In the genomic region with DNA sequence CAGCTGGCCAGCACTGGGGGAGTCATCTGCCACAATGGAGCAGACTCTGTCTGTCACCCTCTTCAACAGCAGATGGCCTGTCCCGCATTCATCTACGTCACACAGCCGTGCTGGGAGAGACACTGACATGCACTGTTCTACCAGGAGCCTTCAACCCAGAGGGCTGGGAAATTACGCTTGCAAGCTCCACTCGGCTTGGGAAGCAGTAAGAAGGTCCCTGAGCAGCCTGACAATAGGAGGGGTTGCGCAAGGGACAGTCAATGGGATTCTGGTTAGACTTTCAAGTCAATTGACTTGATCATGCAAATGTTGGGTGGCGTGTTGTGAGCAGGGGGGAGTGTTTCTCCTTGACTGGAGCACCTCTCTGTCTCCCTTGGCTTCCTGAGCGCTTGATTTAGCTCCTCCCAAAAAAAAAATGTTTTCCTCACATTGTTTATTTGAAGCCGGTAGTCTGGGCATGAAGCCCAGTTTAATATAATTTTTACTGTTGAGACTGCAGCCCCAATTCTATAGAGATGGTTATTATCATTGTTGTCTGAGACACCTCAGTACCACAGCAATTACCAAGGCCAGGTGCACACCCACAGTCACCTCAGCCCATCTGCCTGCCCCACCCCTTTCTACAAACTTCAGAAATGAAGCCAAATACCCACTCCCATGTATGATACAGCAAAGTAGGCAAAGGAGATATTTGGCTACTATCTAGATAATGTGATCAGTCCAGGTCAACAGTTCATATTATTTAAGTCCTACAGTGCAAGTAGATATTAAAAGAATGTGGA, we compare ENCODE assay signal across 8 mouse cellular contexts.
DNase-seq lines count a peak whose midpoint lies in the region; ATAC-seq lines count a peak whose summit lies in the region.

No protein-coding gene starts in this region.

- peak; percentile 92 for DNase-seq in ES-CJ7 (ENCODE audit: low read depth, low spot score)
- peak; percentile 57 for DNase-seq in cerebellum, adult 8-10 months
- peak; percentile 64 to 75 for DNase-seq in layer of hippocampus, postnatal 36 days
- no peak for DNase-seq in ovary, postnatal 10 days (ENCODE audit: low spot score)

- no peaks in the 10 kb centered on the region for H3K9me3 ChIP-seq in hindbrain, embryonic 13.5 days
- H3K9me3 ChIP-seq in stomach, embryonic 14.5 days (ENCODE audit: control insufficient read depth, low read depth, low read length), result no peaks in the 10 kb centered on the region

- H3K4me2 ChIP-seq in hindbrain, embryonic 13.5 days, result 0 out of 2 replicates have a peak overlapping the region, but pooled peaks have one; percentile 21
- no peak overlapping the region for H3K4me2 ChIP-seq in stomach, embryonic 14.5 days (replicated peaks; ENCODE audit: low read depth, low read length)

- peak; percentile 62 for ATAC-seq in frontal cortex, adult (ENCODE audit: low TSS enrichment)
- peak; percentile 88 for ATAC-seq in hindbrain, embryonic 13.5 days (ENCODE audit: low FRiP score)
- ATAC-seq in megakaryocyte-erythroid progenitor cell, adult 5-6 weeks (replicated peaks; ENCODE audit: low FRiP score, low TSS enrichment, poor library complexity, severe bottlenecking), result peak; percentile 79
- ATAC-seq in stomach, embryonic 14.5 days (ENCODE audit: insufficient number of reproducible peaks, insufficient read depth, low FRiP score, low read depth), result no peak

- no peak overlapping the region for H3K4me3 ChIP-seq in hindbrain, embryonic 13.5 days
- H3K4me3 ChIP-seq in stomach, embryonic 14.5 days (ENCODE audit: low read depth, low read length), result no peak overlapping the region

- H3K36me3 ChIP-seq in hindbrain, embryonic 13.5 days, result no peaks in the 10 kb centered on the region
- H3K36me3 ChIP-seq in stomach, embryonic 14.5 days (ENCODE audit: control insufficient read depth, insufficient read depth, low read length), result no peaks in the 10 kb centered on the region

- WGBS in hindbrain, embryonic 13.5 days, result 29% methylated on average over 9 of the region's 9 CpGs
- whole genome bisulfite sequencing in stomach, embryonic 14.5 days, result 44% methylated on average over 9 of the region's 9 CpGs

- no peaks in the 10 kb centered on the region for H3K27me3 ChIP-seq in hindbrain, embryonic 13.5 days
- no peaks in the 10 kb centered on the region for H3K27me3 ChIP-seq in stomach, embryonic 14.5 days (ENCODE audit: control insufficient read depth, insufficient read depth, low read length)

- no peak overlapping the region for H3K9ac ChIP-seq in hindbrain, embryonic 13.5 days
- H3K9ac ChIP-seq in stomach, embryonic 14.5 days (replicated peaks; ENCODE audit: low read depth, low read length), result no peak overlapping the region

- peak overlapping the region; percentile 70 for H3K27ac ChIP-seq in hindbrain, embryonic 13.5 days
- peak overlapping the region; percentile 67; the same call in 1 of the 2 replicates for H3K27ac ChIP-seq in stomach, embryonic 14.5 days (ENCODE audit: low read length)

- H3K4me1 ChIP-seq in hindbrain, embryonic 13.5 days (replicated peaks), result peaks cover 27% of the 10 kb centered on the region
- H3K4me1 ChIP-seq in stomach, embryonic 14.5 days (ENCODE audit: control insufficient read depth, insufficient read depth, low read length), result peaks cover 25% of the 10 kb centered on the region
